Mouse (Mus musculus): ENCODE measurements around the gene Nol6. TPM values are rescaled to one million over a fixed set of nuclear protein-coding genes. Genes with fewer than 3 reads are reported as not detected.

Gene Nol6
- 24.6 and 29.8 TPM in 2 replicates for polyA plus RNA-seq (2016; fragmentation: Nextera tagmentation; extraction: Ambion mirVana)

GRCm38 (mm10) chr4:41124180-41124951 lies at the start of gene Nol6:
TSS of gene Nol6 (minus strand) at chr4:41124455.
- H3K27me3 ChIP-seq, result no peaks in the 10 kb centered on the region
- no peak within 1 kb of the TSS for H3K27ac ChIP-seq
- ATAC-seq (ENCODE audit: insufficient number of reproducible peaks, insufficient read depth, low FRiP score, low TSS enrichment, low read depth), result peak; percentile 99
- H3K4me2 ChIP-seq, result peak within 1 kb of the TSS; percentile 90
- peak within 1 kb of the TSS; percentile 72 for H3K4me3 ChIP-seq (replicated peaks)
- H3K9me3 ChIP-seq, result no peaks in the 10 kb centered on the region
- peak within 1 kb of the TSS; percentile 57 for H3K9ac ChIP-seq (replicated peaks)
- peaks cover 10% of the 10 kb centered on the region for H3K4me1 ChIP-seq (replicated peaks)
- H3K36me3 ChIP-seq, result peaks cover 33% of the 10 kb centered on the region
- 2% methylated on average over 29 of the region's 29 CpGs for WGBS

- ATAC-seq (ENCODE audit: insufficient number of reproducible peaks, insufficient read depth, low FRiP score, low TSS enrichment, low read depth), result no peak
- H3K36me3 ChIP-seq, result peaks cover 50% of the 10 kb centered on the region
- H3K4me3 ChIP-seq (replicated peaks), result no peak overlapping the region
- H3K9me3 ChIP-seq, result no peaks in the 10 kb centered on the region
- no peak overlapping the region for H3K9ac ChIP-seq (replicated peaks)
- H3K4me2 ChIP-seq, result no peak overlapping the region
- H3K27me3 ChIP-seq, result no peaks in the 10 kb centered on the region
- no peak overlapping the region for H3K27ac ChIP-seq
- WGBS, result 88% methylated on average over 2 of the region's 2 CpGs
- H3K4me1 ChIP-seq (replicated peaks), result no peaks in the 10 kb centered on the region
Observed at GRCm38 (mm10) chr4:41170970-41171369, 46.7 kb upstream of the Nol6 start.

GRCm38 (mm10) chr4:41165693-41166475 lies 41.6 kb upstream of the Nol6 start:
- H3K4me2 ChIP-seq, result no peak overlapping the region
- no peaks in the 10 kb centered on the region for H3K4me1 ChIP-seq (replicated peaks)
- peaks cover 31% of the 10 kb centered on the region for H3K36me3 ChIP-seq
- H3K9ac ChIP-seq (replicated peaks), result no peak overlapping the region
- no peak overlapping the region for H3K4me3 ChIP-seq (replicated peaks)
- H3K27ac ChIP-seq, result peak overlapping the region; percentile 36
- WGBS, result 82% methylated on average over 6 of the region's 6 CpGs
- H3K9me3 ChIP-seq, result no peaks in the 10 kb centered on the region
- ATAC-seq (ENCODE audit: insufficient number of reproducible peaks, insufficient read depth, low FRiP score, low TSS enrichment, low read depth), result no peak
- no peaks in the 10 kb centered on the region for H3K27me3 ChIP-seq

GRCm38 (mm10) chr4:41164974-41165373 lies 40.7 kb upstream of the Nol6 start:
- Histone ChIP-seq H3K27me3 (no peaks in the 10 kb centered on the region), H3K9me3 (no peaks in the 10 kb centered on the region), H3K4me1 (replicated peaks) (no peaks in the 10 kb centered on the region), H3K4me3 (replicated peaks) (no peak overlapping the region), H3K27ac (peak overlapping the region; percentile 54), H3K36me3 (peaks cover 28% of the 10 kb centered on the region), H3K9ac (replicated peaks) (no peak overlapping the region), H3K4me2 (no peak overlapping the region)
- WGBS, result 31% methylated on average over 2 of the region's 2 CpGs
- ATAC-seq (ENCODE audit: insufficient number of reproducible peaks, insufficient read depth, low FRiP score, low TSS enrichment, low read depth), result no peak

GRCm38 (mm10) chr4:41161232-41161631 lies 37.0 kb upstream of the Nol6 start:
- no peak overlapping the region for H3K27ac ChIP-seq
- H3K36me3 ChIP-seq, result 0 out of 2 replicates have a peak, but pooled peaks cover 3% of the 10 kb centered on the region
- no peaks in the 10 kb centered on the region for H3K9me3 ChIP-seq
- H3K4me3 ChIP-seq (replicated peaks), result no peak overlapping the region
- H3K4me1 ChIP-seq (replicated peaks), result no peaks in the 10 kb centered on the region
- H3K9ac ChIP-seq (replicated peaks), result no peak overlapping the region
- no peaks in the 10 kb centered on the region for H3K27me3 ChIP-seq
- 90% methylated on average over 3 of the region's 3 CpGs for WGBS
- no peak overlapping the region for H3K4me2 ChIP-seq
- ATAC-seq (ENCODE audit: insufficient number of reproducible peaks, insufficient read depth, low FRiP score, low TSS enrichment, low read depth), result no peak

- WGBS, result 98% methylated on average over 1 of the region's 1 CpGs
- Histone ChIP-seq H3K9me3 (no peaks in the 10 kb centered on the region), H3K4me3 (replicated peaks) (no peak overlapping the region), H3K9ac (replicated peaks) (no peak overlapping the region), H3K4me1 (replicated peaks) (no peaks in the 10 kb centered on the region), H3K4me2 (no peak overlapping the region), H3K36me3 (0 out of 2 replicates have a peak, but pooled peaks cover 6% of the 10 kb centered on the region), H3K27ac (no peak overlapping the region), H3K27me3 (no peaks in the 10 kb centered on the region)
- no peak for ATAC-seq (ENCODE audit: insufficient number of reproducible peaks, insufficient read depth, low FRiP score, low TSS enrichment, low read depth)
Observed at GRCm38 (mm10) chr4:41158251-41158650, 34.0 kb upstream of the Nol6 start.

- H3K36me3 ChIP-seq, result 0 out of 2 replicates have a peak, but pooled peaks cover 6% of the 10 kb centered on the region
- H3K27ac ChIP-seq, result no peak overlapping the region
- no peak overlapping the region for H3K4me3 ChIP-seq (replicated peaks)
- H3K4me1 ChIP-seq (replicated peaks), result no peaks in the 10 kb centered on the region
- H3K9ac ChIP-seq (replicated peaks), result no peak overlapping the region
- no peaks in the 10 kb centered on the region for H3K27me3 ChIP-seq
- no peak for ATAC-seq (ENCODE audit: insufficient number of reproducible peaks, insufficient read depth, low FRiP score, low TSS enrichment, low read depth)
- no peaks in the 10 kb centered on the region for H3K9me3 ChIP-seq
- H3K4me2 ChIP-seq, result no peak overlapping the region
- WGBS, result 90% methylated on average over 9 of the region's 9 CpGs
Observed at GRCm38 (mm10) chr4:41156961-41157360, 32.7 kb upstream of the Nol6 start.

- H3K9ac ChIP-seq (replicated peaks), result no peak overlapping the region
- H3K4me3 ChIP-seq (replicated peaks), result no peak overlapping the region
- no peak overlapping the region for H3K4me2 ChIP-seq
- WGBS, result 91% methylated on average over 3 of the region's 3 CpGs
- H3K36me3 ChIP-seq, result peaks cover 21% of the 10 kb centered on the region
- H3K4me1 ChIP-seq (replicated peaks), result no peaks in the 10 kb centered on the region
- no peak overlapping the region for H3K27ac ChIP-seq
- no peaks in the 10 kb centered on the region for H3K27me3 ChIP-seq
- ATAC-seq (ENCODE audit: insufficient number of reproducible peaks, insufficient read depth, low FRiP score, low TSS enrichment, low read depth), result no peak
- no peaks in the 10 kb centered on the region for H3K9me3 ChIP-seq
Observed at GRCm38 (mm10) chr4:41153146-41153545, 28.9 kb upstream of the Nol6 start.

GRCm38 (mm10) chr4:41151186-41151585 lies 26.9 kb upstream of the Nol6 start:
- no peak overlapping the region for H3K4me3 ChIP-seq (replicated peaks)
- no peak overlapping the region for H3K27ac ChIP-seq
- no peak overlapping the region for H3K4me2 ChIP-seq
- no peaks in the 10 kb centered on the region for H3K27me3 ChIP-seq
- H3K9ac ChIP-seq (replicated peaks), result no peak overlapping the region
- ATAC-seq (ENCODE audit: insufficient number of reproducible peaks, insufficient read depth, low FRiP score, low TSS enrichment, low read depth), result no peak
- no peaks in the 10 kb centered on the region for H3K9me3 ChIP-seq
- WGBS, result 95% methylated on average over 7 of the region's 7 CpGs
- H3K4me1 ChIP-seq (replicated peaks), result no peaks in the 10 kb centered on the region
- H3K36me3 ChIP-seq, result peaks cover 27% of the 10 kb centered on the region

GRCm38 (mm10) chr4:41149891-41150290 lies 25.6 kb upstream of the Nol6 start:
- H3K9me3 ChIP-seq, result no peaks in the 10 kb centered on the region
- H3K4me3 ChIP-seq (replicated peaks), result no peak overlapping the region
- no peak overlapping the region for H3K4me2 ChIP-seq
- H3K27me3 ChIP-seq, result no peaks in the 10 kb centered on the region
- 89% methylated on average over 3 of the region's 3 CpGs for WGBS
- no peak for ATAC-seq (ENCODE audit: insufficient number of reproducible peaks, insufficient read depth, low FRiP score, low TSS enrichment, low read depth)
- H3K27ac ChIP-seq, result no peak overlapping the region
- peaks cover 34% of the 10 kb centered on the region for H3K36me3 ChIP-seq
- no peaks in the 10 kb centered on the region for H3K4me1 ChIP-seq (replicated peaks)
- no peak overlapping the region for H3K9ac ChIP-seq (replicated peaks)

GRCm38 (mm10) chr4:41142601-41143000 lies 18.3 kb upstream of the Nol6 start:
- peaks cover 5% of the 10 kb centered on the region; the same call in 1 of the 2 replicates for H3K9me3 ChIP-seq
- no peak overlapping the region for H3K9ac ChIP-seq (replicated peaks)
- H3K36me3 ChIP-seq, result peaks cover 66% of the 10 kb centered on the region
- WGBS, result 95% methylated on average over 2 of the region's 2 CpGs
- no peaks in the 10 kb centered on the region for H3K27me3 ChIP-seq
- H3K27ac ChIP-seq, result no peak overlapping the region
- H3K4me3 ChIP-seq (replicated peaks), result no peak overlapping the region
- ATAC-seq (ENCODE audit: insufficient number of reproducible peaks, insufficient read depth, low FRiP score, low TSS enrichment, low read depth), result no peak
- H3K4me2 ChIP-seq, result no peak overlapping the region
- H3K4me1 ChIP-seq (replicated peaks), result no peaks in the 10 kb centered on the region; the same call in 1 of the 2 replicates
